Mouse (Mus musculus): ENCODE data around the gene Plxnb2.

- TF ChIP-seq ZC3H11A (IDR thresholded peaks at IDR 0.05; ENCODE audit: borderline replicate concordance, low read depth, low read length), result no peak
- no peak for TF ChIP-seq MAFK (IDR thresholded peaks at IDR 0.05; ENCODE audit: insufficient read depth, low read depth, low read length)
- TF ChIP-seq CHD2 (IDR thresholded peaks at IDR 0.05; ENCODE audit: low read depth, low read length), result no peak
- no peak for TF ChIP-seq ZNF384 (IDR thresholded peaks at IDR 0.05; ENCODE audit: low read depth, low read length)
Observed at GRCm38 (mm10) chr15:89149271-89150040, 31.1 kb downstream of the Plxnb2 start, which contains the start of gene Mapk11.

Measured in ES-E14 (cell line).